Mouse (Mus musculus) liver, postnatal 0 days (tissue): ENCODE measurements around the gene Gm49355.
"Not testable (repeated sequence)": the region's sequence is repeated elsewhere in the genome, so short reads cannot be mapped to it uniquely, and the experiment has no call there.

Experiments used
- CTCF ChIP-seq: sonication (generic); IDR thresholded peaks from 2 replicates; pipeline ENCODE4 v1.5.1; 2016; ENCODE audit warnings: antibody characterized with exemption, low read depth
- EP300 ChIP-seq: IDR thresholded peaks from 2 replicates; pipeline ENCODE4 v1.6.1; 2016; ENCODE audit warnings: antibody characterized with exemption, low read depth, mild to moderate bottlenecking

- not testable (repeated sequence) for TF ChIP-seq CTCF, EP300
Observed at GRCm38 (mm10) chr14:12289747-12290146, 6.0 kb downstream of the Gm49355 start.
